ENCODE assay signal across 8 mouse cellular contexts in the genomic region with DNA sequence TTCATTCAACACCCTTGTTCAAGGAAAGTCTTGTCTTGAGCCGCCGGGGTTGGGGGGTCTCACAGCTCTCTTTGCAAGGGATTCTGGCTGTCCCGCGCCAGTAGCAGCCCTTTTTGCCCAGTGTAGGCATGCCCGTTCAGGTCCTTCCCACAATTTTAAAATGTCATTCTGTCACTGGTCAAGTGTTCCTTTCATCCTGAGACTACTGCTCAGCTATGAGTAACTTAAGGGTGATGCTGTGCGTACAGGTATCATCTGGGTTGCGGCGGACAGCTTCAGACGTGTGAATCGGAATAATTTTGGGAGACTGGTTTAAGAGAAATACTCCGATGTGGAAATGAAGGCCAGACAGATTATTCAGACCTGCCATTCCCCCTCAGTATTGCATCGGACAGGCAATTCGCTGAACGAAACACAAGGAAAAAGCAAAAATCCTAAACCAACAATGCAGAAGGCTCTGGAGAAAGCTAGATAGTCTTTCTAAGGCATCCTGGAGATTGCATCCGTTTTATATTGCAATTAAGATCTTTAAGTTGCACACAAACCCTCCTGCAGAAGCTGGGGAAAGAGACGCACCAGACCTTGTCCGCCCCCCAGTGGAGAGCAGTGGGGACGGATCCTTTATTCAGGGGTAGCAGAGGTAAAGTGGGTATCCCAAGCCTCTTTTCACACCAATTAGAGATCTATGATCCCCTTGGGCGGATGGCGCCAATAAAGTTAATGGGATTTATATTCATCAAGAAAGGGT.
DNase-seq lines count a peak whose midpoint lies in the region; ATAC-seq lines count a peak whose summit lies in the region.

No protein-coding gene starts in this region.

- H3K27ac ChIP-seq in intestine, embryonic 15.5 days: peak overlapping the region; percentile 51

- H3K27me3 ChIP-seq in intestine, embryonic 15.5 days (replicated peaks): no peaks in the 10 kb centered on the region

- WGBS in intestine, embryonic 15.5 days: 12% methylated on average over 20 of the region's 20 CpGs

- H3K4me1 ChIP-seq in intestine, embryonic 15.5 days (replicated peaks): peaks cover 8% of the 10 kb centered on the region

- peak; percentile 82 for ATAC-seq in intestine, embryonic 15.5 days
- peak; percentile 79 for ATAC-seq in megakaryocyte progenitor cell, adult 5-6 weeks (replicated peaks; ENCODE audit: poor library complexity)

- peak overlapping the region; percentile 76 for H3K4me2 ChIP-seq in intestine, embryonic 15.5 days (replicated peaks)

- no peaks in the 10 kb centered on the region for H3K36me3 ChIP-seq in intestine, embryonic 15.5 days

- DNase-seq in ovary, postnatal 10 days (ENCODE audit: low spot score): peak; percentile 10
- no peak for DNase-seq in ovary, adult 18-20 months (ENCODE audit: low spot score)
- DNase-seq in cerebellum, postnatal 25 days: peak; percentile 70 to 84
- DNase-seq in frontal cortex, postnatal 36 days (ENCODE audit: low spot score in 2 of 2): peak; percentile 60 to 64
- peak; percentile 52 to 63 for DNase-seq in left cerebral cortex, postnatal 36 days (ENCODE audit: low spot score in 2 of 2)
- DNase-seq in right cerebral cortex, postnatal 36 days (ENCODE audit: low spot score in 2 of 2): peak; percentile 33 to 42

- intact Hi-C loops in left cerebral cortex, postnatal 36 days (cut with DNase I): loop anchor here (2.0 to 5.0 kb wide), 3 partner anchors 664 to 1174 kb away; a partner anchor contains a TSS

- peak overlapping the region; percentile 38 for H3K4me3 ChIP-seq in intestine, embryonic 15.5 days (replicated peaks)

- H3K9ac ChIP-seq in intestine, embryonic 15.5 days: peak overlapping the region; percentile 45; the same call in 1 of the 2 replicates

- H3K9me3 ChIP-seq in intestine, embryonic 15.5 days: no peaks in the 10 kb centered on the region
